Mouse (Mus musculus) hindbrain, embryonic 14.5 days (tissue): Measurements from ENCODE around the gene Vps51. TPM values are rescaled to one million over a fixed set of nuclear protein-coding genes. Genes with fewer than 3 reads are reported as not detected.

Experiments used
- ATAC-seq: fragments of 200-750 bp; cut with Nextera tagmentation; 2 replicates; pipeline ENCODE4 v1.8.0; 2017; ENCODE audit warnings: moderate number of reproducible peaks, mild to moderate bottlenecking, moderate TSS enrichment, moderate library complexity; ENCODE audit not compliant: low FRiP score
- DNase-seq: peaks from one replicate; pipeline ENCODE4 v3.0.0-alpha.2; 2015; ENCODE audit warnings: low spot score
- H3K27ac ChIP-seq: fragments of 300-500 bp; sonication (generic); 2 replicates; pipeline ENCODE4 v1.5.1; 2014; ENCODE audit warnings: mild to moderate bottlenecking, moderate library complexity
- H3K27me3 ChIP-seq: fragments of 300-500 bp; sonication (generic); 2 replicates; pipeline ENCODE4 v1.6.1; 2014; ENCODE audit warnings: mild to moderate bottlenecking, low read length, mixed read lengths; ENCODE audit not compliant: control insufficient read depth, insufficient read depth
- H3K36me3 ChIP-seq: fragments of 300-500 bp; sonication (generic); replicated peaks from 2 replicates; pipeline ENCODE4 v1.6.1; 2014; ENCODE audit not compliant: control insufficient read depth, insufficient read depth
- H3K4me1 ChIP-seq: fragments of 300-500 bp; sonication (generic); replicated peaks from 2 replicates; pipeline ENCODE4 v1.6.1; 2014; ENCODE audit warnings: antibody characterized with exemption, low read length, mixed read lengths; ENCODE audit not compliant: control insufficient read depth, insufficient read depth
- H3K4me2 ChIP-seq: fragments of 300-500 bp; sonication (generic); replicated peaks from 2 replicates; pipeline ENCODE4 v1.6.1; 2014; ENCODE audit warnings: mild to moderate bottlenecking, moderate library complexity
- H3K4me3 ChIP-seq: fragments of 300-500 bp; sonication (generic); replicated peaks from 2 replicates; pipeline ENCODE4 v1.5.1; 2014; ENCODE audit warnings: mild to moderate bottlenecking, low read length
- H3K9ac ChIP-seq: fragments of 300-500 bp; sonication (generic); 2 replicates; pipeline ENCODE4 v1.6.1; 2014
- H3K9me3 ChIP-seq: fragments of 300-500 bp; sonication (generic); 2 replicates; pipeline ENCODE4 v1.6.1; 2016; ENCODE audit warnings: low read length; ENCODE audit not compliant: control insufficient read depth
- WGBS: fragments of 180-500 bp; shearing (Covaris S2); extraction: QIAGEN DNeasy Blood & Tissue Kit; methylation state at CpG from one replicate; pipeline ENCODE4 v1.1.7; 2014; 5-methylcytosine and 5-hydroxymethylcytosine counted together
- polyA plus RNA-seq: library from polyadenylated mRNA; unstranded; fragments of >200 nt; fragmentation: Nextera tagmentation; extraction: Ambion mirVana; gene quantifications from 2 replicates; pipeline ENCODE4 v1.2.1, GENCODE M21; 2014

The Vps51 gene
- polyA plus RNA-seq, result 71.7 and 74.2 TPM in 2 replicates

- WGBS, result 1% methylated on average over 33 of the region's 33 CpGs
- peak within 1 kb of the TSS; percentile 87 for H3K4me2 ChIP-seq
- ATAC-seq (peak; percentile 90), DNase-seq (peak; percentile 90)
- H3K27me3 ChIP-seq, result no peaks in the 10 kb centered on the region
- H3K4me1 ChIP-seq, result peaks cover 8% of the 10 kb centered on the region
- peak within 1 kb of the TSS; percentile 63 for H3K4me3 ChIP-seq
- H3K9me3 ChIP-seq, result no peaks in the 10 kb centered on the region
- H3K27ac ChIP-seq, result peak within 1 kb of the TSS; percentile 82
- H3K9ac ChIP-seq, result peak within 1 kb of the TSS; percentile 72
- peaks cover 49% of the 10 kb centered on the region for H3K36me3 ChIP-seq
Observed at GRCm38 (mm10) chr19:6076564-6077393, at the start of gene Vps51. Vps51 (minus strand) TSS chr19:6077231.

- WGBS, result 27% methylated on average over 4 of the region's 4 CpGs
- Histone ChIP-seq H3K4me1 (0 out of 2 replicates have a peak, but pooled peaks cover 4% of the 10 kb centered on the region), H3K27ac (no peak overlapping the region), H3K27me3 (no peaks in the 10 kb centered on the region), H3K4me3 (no peak overlapping the region), H3K9ac (no peak overlapping the region), H3K4me2 (no peak overlapping the region), H3K36me3 (peaks cover 11% of the 10 kb centered on the region), H3K9me3 (no peaks in the 10 kb centered on the region)
- DNase-seq, result peak; percentile 70
- no peak for ATAC-seq
Observed at GRCm38 (mm10) chr19:6126289-6126688, 49.3 kb upstream of the Vps51 start.

GRCm38 (mm10) chr19:6124898-6125297 is 47.9 kb upstream of the Vps51 start:
- no peaks in the 10 kb centered on the region for H3K27me3 ChIP-seq
- peaks cover 14% of the 10 kb centered on the region for H3K36me3 ChIP-seq
- no peak for DNase-seq
- no peak for ATAC-seq
- no peak overlapping the region for H3K9ac ChIP-seq
- H3K4me2 ChIP-seq, result no peak overlapping the region
- H3K27ac ChIP-seq, result no peak overlapping the region
- H3K9me3 ChIP-seq, result no peaks in the 10 kb centered on the region
- H3K4me3 ChIP-seq, result no peak overlapping the region
- 88% methylated on average over 2 of the region's 2 CpGs for WGBS
- H3K4me1 ChIP-seq, result 0 out of 2 replicates have a peak, but pooled peaks cover 4% of the 10 kb centered on the region

GRCm38 (mm10) chr19:6123330-6123729 is 46.3 kb upstream of the Vps51 start:
- DNase-seq (peak; percentile 48), ATAC-seq (no peak)
- H3K4me2 ChIP-seq, result no peak overlapping the region
- no peaks in the 10 kb centered on the region for H3K27me3 ChIP-seq
- WGBS, result 57% methylated on average over 8 of the region's 8 CpGs
- H3K4me3 ChIP-seq, result no peak overlapping the region
- no peaks in the 10 kb centered on the region for H3K9me3 ChIP-seq
- 0 out of 2 replicates have a peak overlapping the region, but pooled peaks have one; percentile 16 for H3K27ac ChIP-seq
- H3K36me3 ChIP-seq, result peaks cover 20% of the 10 kb centered on the region
- peaks cover 15% of the 10 kb centered on the region; the same call in 1 of the 2 replicates for H3K4me1 ChIP-seq
- peak overlapping the region; percentile 8; the same call in 1 of the 2 replicates for H3K9ac ChIP-seq

- Histone ChIP-seq H3K4me3 (no peak overlapping the region), H3K27ac (no peak overlapping the region), H3K9me3 (no peaks in the 10 kb centered on the region), H3K9ac (0 out of 2 replicates have a peak overlapping the region, but pooled peaks have one; percentile 11), H3K4me1 (peaks cover 19% of the 10 kb centered on the region; the same call in 1 of the 2 replicates), H3K27me3 (no peaks in the 10 kb centered on the region), H3K4me2 (no peak overlapping the region), H3K36me3 (peaks cover 20% of the 10 kb centered on the region)
- 41% methylated on average over 19 of the region's 19 CpGs for WGBS
- ATAC-seq (no peak), DNase-seq (no peak)
Observed at GRCm38 (mm10) chr19:6121761-6122160, 44.7 kb upstream of the Vps51 start.

GRCm38 (mm10) chr19:6118677-6119185 is 41.7 kb upstream of the Vps51 start:
- Histone ChIP-seq H3K4me2 (peak overlapping the region; percentile 94), H3K9ac (peak overlapping the region; percentile 87), H3K27me3 (no peaks in the 10 kb centered on the region), H3K9me3 (no peaks in the 10 kb centered on the region), H3K27ac (peak overlapping the region; percentile 92), H3K4me1 (peaks cover 23% of the 10 kb centered on the region; the same call in 1 of the 2 replicates), H3K4me3 (peak overlapping the region; percentile 90), H3K36me3 (peaks cover 46% of the 10 kb centered on the region)
- 0% methylated on average over 8 of the region's 8 CpGs for WGBS
- ATAC-seq (peak; percentile 59), DNase-seq (no peak)

- H3K9ac ChIP-seq, result peak within 1 kb of the TSS; percentile 87
- DNase-seq, result peak; percentile 96
- H3K27ac ChIP-seq, result peak within 1 kb of the TSS; percentile 92
- H3K4me2 ChIP-seq, result peak within 1 kb of the TSS; percentile 94
- no peaks in the 10 kb centered on the region for H3K9me3 ChIP-seq
- H3K4me3 ChIP-seq, result peak within 1 kb of the TSS; percentile 90
- peaks cover 23% of the 10 kb centered on the region; the same call in 1 of the 2 replicates for H3K4me1 ChIP-seq
- WGBS, result under 1% methylated on average over 73 of the region's 77 CpGs
- H3K27me3 ChIP-seq, result no peaks in the 10 kb centered on the region
- peaks cover 48% of the 10 kb centered on the region for H3K36me3 ChIP-seq
- ATAC-seq, result peak; percentile 82
Observed at GRCm38 (mm10) chr19:6117986-6118676, 41.1 kb upstream of the Vps51 start, which contains the start of gene Sac3d1. Sac3d1 (minus strand) TSS chr19:6118650.

- WGBS, result 6% methylated on average over 30 of the region's 32 CpGs
- H3K9ac ChIP-seq, result peak overlapping the region; percentile 87
- H3K4me3 ChIP-seq, result peak overlapping the region; percentile 90
- ATAC-seq (no peak), DNase-seq (no peak)
- no peaks in the 10 kb centered on the region for H3K27me3 ChIP-seq
- H3K4me1 ChIP-seq, result peaks cover 23% of the 10 kb centered on the region; the same call in 1 of the 2 replicates
- peak overlapping the region; percentile 94 for H3K4me2 ChIP-seq
- peak overlapping the region; percentile 92 for H3K27ac ChIP-seq
- no peaks in the 10 kb centered on the region for H3K9me3 ChIP-seq
- peaks cover 51% of the 10 kb centered on the region for H3K36me3 ChIP-seq
Observed at GRCm38 (mm10) chr19:6117346-6117985, 40.4 kb upstream of the Vps51 start.
